Mouse (Mus musculus): ENCODE results near the gene Lrrc4c. TPM values are rescaled to one million over a fixed set of nuclear protein-coding genes. Genes with fewer than 3 reads are reported as not detected.

Lrrc4c gene
- polyA plus RNA-seq, 1 experiment, result 17.7 TPM

GRCm38 (mm10) chr2:97544673-97545071 lies 1226.7 kb downstream of the Lrrc4c start:
- DNase-seq (ENCODE audit: low read depth), result peak; percentile 34
- TF ChIP-seq POLR2A (IDR thresholded peaks at IDR 0.05; ENCODE audit: borderline replicate concordance, extremely low read depth, insufficient read depth, insufficient read length, poor library complexity, severe bottlenecking) (no peak), CTCF (IDR thresholded peaks at IDR 0.05; ENCODE audit: borderline replicate concordance, extremely low read depth, insufficient read depth, insufficient read length) (no peak)

GRCm38 (mm10) chr2:97545946-97546345 lies 1228.0 kb downstream of the Lrrc4c start:
- no peak for TF ChIP-seq CTCF (IDR thresholded peaks at IDR 0.05; ENCODE audit: borderline replicate concordance, extremely low read depth, insufficient read depth, insufficient read length)
- TF ChIP-seq POLR2A (IDR thresholded peaks at IDR 0.05; ENCODE audit: borderline replicate concordance, extremely low read depth, insufficient read depth, insufficient read length, poor library complexity, severe bottlenecking), result no peak
- DNase-seq (ENCODE audit: low read depth), result no peak

GRCm38 (mm10) chr2:97564509-97564908 lies 1246.5 kb downstream of the Lrrc4c start:
- TF ChIP-seq CTCF (IDR thresholded peaks at IDR 0.05; ENCODE audit: borderline replicate concordance, extremely low read depth, insufficient read depth, insufficient read length) (no peak), POLR2A (IDR thresholded peaks at IDR 0.05; ENCODE audit: borderline replicate concordance, extremely low read depth, insufficient read depth, insufficient read length, poor library complexity, severe bottlenecking) (no peak)
- DNase-seq (ENCODE audit: low read depth), result peak; percentile 18

- TF ChIP-seq CTCF (IDR thresholded peaks at IDR 0.05; ENCODE audit: borderline replicate concordance, extremely low read depth, insufficient read depth, insufficient read length) (no peak), POLR2A (IDR thresholded peaks at IDR 0.05; ENCODE audit: borderline replicate concordance, extremely low read depth, insufficient read depth, insufficient read length, poor library complexity, severe bottlenecking) (no peak)
- no peak for DNase-seq (ENCODE audit: low read depth)
Measured at GRCm38 (mm10) chr2:97568954-97569353, 1251.0 kb downstream of the Lrrc4c start.

- DNase-seq (ENCODE audit: low read depth), result no peak
Measured at GRCm38 (mm10) chr2:97574921-97575320, 1257.0 kb downstream of the Lrrc4c start.

GRCm38 (mm10) chr2:97581132-97581531 lies 1263.2 kb downstream of the Lrrc4c start:
- TF ChIP-seq CTCF (IDR thresholded peaks at IDR 0.05; ENCODE audit: borderline replicate concordance, extremely low read depth, insufficient read depth, insufficient read length) (no peak), POLR2A (IDR thresholded peaks at IDR 0.05; ENCODE audit: borderline replicate concordance, extremely low read depth, insufficient read depth, insufficient read length, poor library complexity, severe bottlenecking) (no peak)
- DNase-seq (ENCODE audit: low read depth), result no peak

More at GRCm38 (mm10) chr2:97574921-97575320, 1257.0 kb downstream of the Lrrc4c start:
- no peak for TF ChIP-seq CTCF (IDR thresholded peaks at IDR 0.05; ENCODE audit: borderline replicate concordance, extremely low read depth, insufficient read depth, insufficient read length)
- TF ChIP-seq POLR2A (IDR thresholded peaks at IDR 0.05; ENCODE audit: borderline replicate concordance, extremely low read depth, insufficient read depth, insufficient read length, poor library complexity, severe bottlenecking), result no peak

GRCm38 (mm10) chr2:97586322-97586721 lies 1268.4 kb downstream of the Lrrc4c start:
- no peak for TF ChIP-seq POLR2A (IDR thresholded peaks at IDR 0.05; ENCODE audit: borderline replicate concordance, extremely low read depth, insufficient read depth, insufficient read length, poor library complexity, severe bottlenecking)
- TF ChIP-seq CTCF (IDR thresholded peaks at IDR 0.05; ENCODE audit: borderline replicate concordance, extremely low read depth, insufficient read depth, insufficient read length), result no peak

GRCm38 (mm10) chr2:97590563-97590962 lies 1272.6 kb downstream of the Lrrc4c start:
- no peak for DNase-seq (ENCODE audit: low read depth)
- no peak for TF ChIP-seq POLR2A (IDR thresholded peaks at IDR 0.05; ENCODE audit: borderline replicate concordance, extremely low read depth, insufficient read depth, insufficient read length, poor library complexity, severe bottlenecking)
- no peak for TF ChIP-seq CTCF (IDR thresholded peaks at IDR 0.05; ENCODE audit: borderline replicate concordance, extremely low read depth, insufficient read depth, insufficient read length)

More at GRCm38 (mm10) chr2:97586322-97586721, 1268.4 kb downstream of the Lrrc4c start:
- DNase-seq (ENCODE audit: low read depth), result no peak

GRCm38 (mm10) chr2:97604182-97604581 lies 1286.2 kb downstream of the Lrrc4c start:
- TF ChIP-seq CTCF (IDR thresholded peaks at IDR 0.05; ENCODE audit: borderline replicate concordance, extremely low read depth, insufficient read depth, insufficient read length) (no peak), POLR2A (IDR thresholded peaks at IDR 0.05; ENCODE audit: borderline replicate concordance, extremely low read depth, insufficient read depth, insufficient read length, poor library complexity, severe bottlenecking) (no peak)
- DNase-seq (ENCODE audit: low read depth), result no peak

- TF ChIP-seq POLR2A (IDR thresholded peaks at IDR 0.05; ENCODE audit: borderline replicate concordance, extremely low read depth, insufficient read depth, insufficient read length, poor library complexity, severe bottlenecking) (no peak), CTCF (IDR thresholded peaks at IDR 0.05; ENCODE audit: borderline replicate concordance, extremely low read depth, insufficient read depth, insufficient read length) (no peak)
- DNase-seq (ENCODE audit: low read depth), result peak; percentile 51
Measured at GRCm38 (mm10) chr2:97604688-97605215, 1286.8 kb downstream of the Lrrc4c start.

- DNase-seq (ENCODE audit: low read depth), result peak; percentile 34
- TF ChIP-seq POLR2A (IDR thresholded peaks at IDR 0.05; ENCODE audit: borderline replicate concordance, extremely low read depth, insufficient read depth, insufficient read length, poor library complexity, severe bottlenecking), result no peak
- no peak for TF ChIP-seq CTCF (IDR thresholded peaks at IDR 0.05; ENCODE audit: borderline replicate concordance, extremely low read depth, insufficient read depth, insufficient read length)
Measured at GRCm38 (mm10) chr2:97609436-97609835, 1291.5 kb downstream of the Lrrc4c start.

- TF ChIP-seq POLR2A (IDR thresholded peaks at IDR 0.05; ENCODE audit: borderline replicate concordance, extremely low read depth, insufficient read depth, insufficient read length, poor library complexity, severe bottlenecking), result no peak
- DNase-seq (ENCODE audit: low read depth), result no peak
Measured at GRCm38 (mm10) chr2:97610566-97610965, 1292.6 kb downstream of the Lrrc4c start.
